Mouse (Mus musculus): Measurements from ENCODE around the gene Olfr457. TPM values are rescaled to one million over a fixed set of nuclear protein-coding genes. Genes with fewer than 3 reads are reported as not detected.
"Not testable (repeated sequence)": the region's sequence is repeated elsewhere in the genome, so short reads cannot be mapped to it uniquely, and the experiment has no call there.

Olfr457 gene
- not detected for total RNA-seq (2018; cell fraction: chromatin; rRNA removed)
- not detected for total RNA-seq (2018; cell fraction: cytosol; rRNA removed)
- not detected for total RNA-seq (2018; cell fraction: nucleus; rRNA removed)
- polyA plus RNA-seq (2018): not detected in 3 replicates

- no peak within 1 kb of the TSS for H3K4me3 ChIP-seq (ENCODE audit: inconsistent target)
- no peaks in the 10 kb centered on the region for H3K79me2 ChIP-seq (ENCODE audit: inconsistent target)
- H3K27ac ChIP-seq: no peak within 1 kb of the TSS
- WGBS (ENCODE audit: missing documents): 100% methylated on average over 1 of the region's 1 CpGs
- H3K36me3 ChIP-seq (ENCODE audit: inconsistent target): no peaks in the 10 kb centered on the region
Observed at GRCm38 (mm10) chr6:42476235-42476634, at the start of gene Olfr457. Olfr457 (minus strand) TSS chr6:42476335.

- H3K4me3 ChIP-seq (ENCODE audit: inconsistent target): no peak overlapping the region
- no peaks in the 10 kb centered on the region for H3K36me3 ChIP-seq (ENCODE audit: inconsistent target)
- H3K79me2 ChIP-seq (ENCODE audit: inconsistent target): no peaks in the 10 kb centered on the region
- 93% methylated on average over 1 of the region's 1 CpGs for WGBS (ENCODE audit: missing documents)
- H3K27ac ChIP-seq: no peak overlapping the region
Observed at GRCm38 (mm10) chr6:42513461-42513860, 37.3 kb upstream of the Olfr457 start.

DNA sequence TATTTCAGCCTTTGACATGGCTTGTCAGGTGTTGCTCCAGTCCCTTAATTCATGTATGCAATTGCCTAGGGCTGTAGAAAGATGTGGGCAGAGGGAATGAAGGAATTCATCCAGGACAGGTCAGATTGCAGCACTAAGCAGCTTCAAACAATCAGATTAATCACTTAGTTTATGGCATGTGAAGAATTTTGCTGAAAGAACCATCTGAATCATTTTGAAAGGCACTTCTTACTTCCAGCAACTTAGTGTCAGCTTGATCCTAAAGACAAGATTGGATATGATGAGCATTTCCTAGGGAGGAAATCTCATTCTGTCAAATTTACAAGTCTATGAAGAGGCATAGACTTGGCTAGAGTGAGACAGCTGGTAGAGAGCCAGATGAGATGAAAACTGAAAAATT lies 33.2 kb upstream of the Olfr457 start:
- Histone ChIP-seq H3K27ac (no peak overlapping the region), H3K4me3 (ENCODE audit: inconsistent target) (no peak overlapping the region), H3K36me3 (ENCODE audit: inconsistent target) (no peaks in the 10 kb centered on the region), H3K79me2 (ENCODE audit: inconsistent target) (no peaks in the 10 kb centered on the region)

GRCm38 (mm10) chr6:42503478-42503877 lies 27.3 kb upstream of the Olfr457 start:
- H3K36me3 ChIP-seq (ENCODE audit: inconsistent target): no peaks in the 10 kb centered on the region
- no peak overlapping the region for H3K27ac ChIP-seq
- no peak overlapping the region for H3K4me3 ChIP-seq (ENCODE audit: inconsistent target)
- no peaks in the 10 kb centered on the region for H3K79me2 ChIP-seq (ENCODE audit: inconsistent target)
- WGBS (ENCODE audit: missing documents): 90% methylated on average over 2 of the region's 2 CpGs

GRCm38 (mm10) chr6:42489731-42490130 lies 13.6 kb upstream of the Olfr457 start:
- no peak overlapping the region for H3K4me3 ChIP-seq (ENCODE audit: inconsistent target)
- H3K79me2 ChIP-seq (ENCODE audit: inconsistent target): no peaks in the 10 kb centered on the region
- H3K36me3 ChIP-seq (ENCODE audit: inconsistent target): no peaks in the 10 kb centered on the region
- H3K27ac ChIP-seq: no peak overlapping the region
- 100% methylated on average over 1 of the region's 1 CpGs for WGBS (ENCODE audit: missing documents)

GRCm38 (mm10) chr6:42487114-42487513 lies 11.0 kb upstream of the Olfr457 start, which contains the start of gene Olfr456:
Olfr456 (minus strand) TSS chr6:42487214.
- 91% methylated on average over 1 of the region's 1 CpGs for WGBS (ENCODE audit: missing documents)
- Histone ChIP-seq H3K36me3 (ENCODE audit: inconsistent target) (no peaks in the 10 kb centered on the region), H3K27ac (no peak within 1 kb of the TSS)

GRCm38 (mm10) chr6:42484633-42485032 lies 8.5 kb upstream of the Olfr457 start:
- H3K27ac ChIP-seq: no peak overlapping the region
- no peaks in the 10 kb centered on the region for H3K36me3 ChIP-seq (ENCODE audit: inconsistent target)
- H3K4me3 ChIP-seq (ENCODE audit: inconsistent target): no peak overlapping the region
- no peaks in the 10 kb centered on the region for H3K79me2 ChIP-seq (ENCODE audit: inconsistent target)

More at GRCm38 (mm10) chr6:42487114-42487513, 11.0 kb upstream of the Olfr457 start, which contains the start of gene Olfr456:
- Histone ChIP-seq H3K4me3 (ENCODE audit: inconsistent target) (no peak within 1 kb of the TSS), H3K79me2 (ENCODE audit: inconsistent target) (no peaks in the 10 kb centered on the region)

- not testable (repeated sequence) for H3K27ac ChIP-seq; H3K4me3 ChIP-seq (ENCODE audit: inconsistent target); H3K36me3 ChIP-seq (ENCODE audit: inconsistent target); H3K79me2 ChIP-seq (ENCODE audit: inconsistent target)
- WGBS (ENCODE audit: missing documents): 88% methylated on average over 4 of the region's 4 CpGs
Observed at GRCm38 (mm10) chr6:42471298-42471697, 4.8 kb downstream of the Olfr457 start.

- no peaks in the 10 kb centered on the region for H3K36me3 ChIP-seq (ENCODE audit: inconsistent target)
- no peaks in the 10 kb centered on the region for H3K79me2 ChIP-seq (ENCODE audit: inconsistent target)
- 88% methylated on average over 4 of the region's 4 CpGs for WGBS (ENCODE audit: missing documents)
- no peak overlapping the region for H3K27ac ChIP-seq
- H3K4me3 ChIP-seq (ENCODE audit: inconsistent target): no peak overlapping the region
Observed at GRCm38 (mm10) chr6:42470542-42470941, 5.6 kb downstream of the Olfr457 start.

GRCm38 (mm10) chr6:42465096-42465495 lies 11.0 kb downstream of the Olfr457 start, which contains the start of gene Olfr458:
Olfr458 (minus strand) TSS chr6:42465196.
- H3K4me3 ChIP-seq (ENCODE audit: inconsistent target): no peak within 1 kb of the TSS
- no peaks in the 10 kb centered on the region for H3K36me3 ChIP-seq (ENCODE audit: inconsistent target)
- 100% methylated on average over 1 of the region's 1 CpGs for WGBS (ENCODE audit: missing documents)
- H3K27ac ChIP-seq: no peak within 1 kb of the TSS
- no peaks in the 10 kb centered on the region for H3K79me2 ChIP-seq (ENCODE audit: inconsistent target)

- Histone ChIP-seq H3K27ac (no peak overlapping the region), H3K4me3 (ENCODE audit: inconsistent target) (no peak overlapping the region), H3K79me2 (ENCODE audit: inconsistent target) (no peaks in the 10 kb centered on the region), H3K36me3 (ENCODE audit: inconsistent target) (no peaks in the 10 kb centered on the region)
- WGBS (ENCODE audit: missing documents): 90% methylated on average over 2 of the region's 2 CpGs
Observed at GRCm38 (mm10) chr6:42447381-42447780, 28.8 kb downstream of the Olfr457 start.

DNA sequence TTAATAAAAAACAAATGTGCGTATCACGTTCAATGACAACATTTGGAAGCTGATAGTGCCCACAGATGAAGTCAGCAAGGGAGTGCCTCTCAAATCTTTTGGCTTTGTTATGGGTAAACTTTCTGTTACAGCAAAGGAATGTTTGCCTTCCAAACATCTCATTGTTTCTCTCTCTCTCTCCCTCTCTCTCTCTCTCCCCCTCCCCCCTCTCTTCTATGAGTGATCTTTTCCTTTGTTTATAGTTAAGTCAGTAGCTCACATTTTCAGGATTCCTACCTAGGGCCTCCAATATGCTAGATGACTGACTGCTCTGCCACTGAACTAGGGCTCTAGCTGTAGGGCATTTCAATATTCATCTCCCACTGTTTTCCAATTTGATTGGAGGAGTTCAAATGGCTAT lies 31.6 kb downstream of the Olfr457 start:
- Histone ChIP-seq H3K36me3 (ENCODE audit: inconsistent target) (no peaks in the 10 kb centered on the region), H3K27ac (no peak overlapping the region), H3K4me3 (ENCODE audit: inconsistent target) (no peak overlapping the region), H3K79me2 (ENCODE audit: inconsistent target) (no peaks in the 10 kb centered on the region)
- WGBS (ENCODE audit: missing documents): 93% methylated on average over 2 of the region's 2 CpGs

DNA sequence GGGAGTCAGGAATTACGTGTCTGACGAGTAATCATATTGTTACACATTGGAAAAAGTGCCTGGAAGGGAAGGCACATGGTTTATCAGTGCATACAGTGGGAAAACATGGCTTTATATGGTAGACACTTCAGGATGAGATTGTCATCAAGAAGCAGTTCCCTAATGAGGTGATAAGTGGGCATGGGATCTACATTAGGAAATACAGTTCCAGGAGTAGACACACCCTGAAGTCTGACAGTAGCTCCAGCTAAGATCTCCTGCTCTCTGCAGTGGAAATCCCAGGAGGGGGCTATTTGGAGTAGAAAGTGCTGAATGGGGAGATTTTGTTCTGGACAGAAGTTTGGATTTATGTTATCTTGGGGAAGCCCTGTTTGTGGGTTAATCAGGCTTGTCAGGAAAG lies 34.7 kb downstream of the Olfr457 start:
- H3K36me3 ChIP-seq (ENCODE audit: inconsistent target): no peaks in the 10 kb centered on the region
- WGBS (ENCODE audit: missing documents): 100% methylated on average over 2 of the region's 2 CpGs
- no peak overlapping the region for H3K27ac ChIP-seq
- H3K4me3 ChIP-seq (ENCODE audit: inconsistent target): no peak overlapping the region
- no peaks in the 10 kb centered on the region for H3K79me2 ChIP-seq (ENCODE audit: inconsistent target)

DNA sequence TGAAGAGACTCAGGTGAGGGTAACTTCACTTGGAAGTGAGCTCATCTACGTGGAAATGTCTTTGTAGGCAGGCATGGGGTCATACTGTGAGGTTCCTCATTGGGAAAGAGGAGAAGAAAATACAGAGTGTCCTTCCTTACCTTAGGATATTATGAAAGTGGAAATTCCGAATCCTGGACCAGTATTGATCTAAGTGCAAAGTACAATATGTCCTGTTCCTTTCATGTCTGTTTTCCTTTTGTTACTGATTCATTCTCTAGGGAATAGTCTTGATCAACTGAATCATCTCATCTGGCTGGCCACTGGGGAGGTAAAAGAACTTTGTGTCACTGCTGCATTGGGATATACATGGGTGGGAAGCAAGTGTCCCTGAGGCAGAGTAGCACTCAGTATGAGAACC lies 40.6 kb downstream of the Olfr457 start:
- Histone ChIP-seq H3K79me2 (ENCODE audit: inconsistent target) (no peaks in the 10 kb centered on the region), H3K4me3 (ENCODE audit: inconsistent target) (no peak overlapping the region), H3K36me3 (ENCODE audit: inconsistent target) (no peaks in the 10 kb centered on the region), H3K27ac (no peak overlapping the region)
- WGBS (ENCODE audit: missing documents): 83% methylated on average over 2 of the region's 2 CpGs

DNA sequence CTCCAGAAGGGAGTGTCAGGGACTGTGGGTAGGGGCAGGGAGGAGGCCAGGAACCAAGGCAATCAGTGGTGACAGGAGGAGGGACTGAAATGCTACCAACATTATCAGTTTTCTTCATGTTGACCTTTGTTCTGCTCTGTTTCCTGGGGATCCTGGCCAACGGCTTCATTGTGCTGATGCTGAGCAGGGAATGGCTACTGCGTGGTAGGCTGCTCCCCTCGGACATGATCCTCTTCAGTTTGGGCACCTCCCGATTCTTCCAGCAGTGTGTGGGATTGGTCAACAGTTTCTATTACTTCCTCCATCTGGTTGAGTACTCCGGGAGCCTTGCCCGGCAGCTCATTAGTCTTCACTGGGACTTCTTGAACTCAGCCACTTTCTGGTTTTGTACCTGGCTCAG lies 41.7 kb downstream of the Olfr457 start, which contains the start of gene Tas2r126:
Gene Tas2r126 (plus strand): TSS at position 90 of the 400 bp plus-strand sequence.
- H3K4me3 ChIP-seq (ENCODE audit: inconsistent target): no peak within 1 kb of the TSS
- 74% methylated on average over 6 of the region's 6 CpGs for WGBS (ENCODE audit: missing documents)
- no peaks in the 10 kb centered on the region for H3K79me2 ChIP-seq (ENCODE audit: inconsistent target)
- H3K27ac ChIP-seq: no peak within 1 kb of the TSS
- no peaks in the 10 kb centered on the region for H3K36me3 ChIP-seq (ENCODE audit: inconsistent target)

DNA sequence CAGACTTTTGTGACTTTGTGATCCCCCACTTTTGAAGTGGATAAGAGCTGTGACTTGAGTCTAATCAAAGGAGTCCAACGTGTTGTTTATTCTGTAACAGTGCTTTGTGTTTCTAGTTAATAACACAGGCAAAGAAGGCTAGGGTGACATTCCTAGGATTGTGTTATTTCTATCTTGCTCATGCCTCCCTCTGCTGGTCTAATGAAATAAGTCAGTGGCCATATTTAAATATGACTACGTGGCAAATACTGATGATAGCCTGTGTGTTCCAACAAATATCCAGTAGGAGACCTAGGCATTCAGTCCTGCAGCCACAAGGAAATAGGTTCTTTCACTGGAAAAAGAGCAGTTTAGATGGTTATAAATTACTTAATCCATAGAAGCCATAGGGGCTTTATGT lies 42.6 kb downstream of the Olfr457 start:
- Histone ChIP-seq H3K4me3 (ENCODE audit: inconsistent target) (no peak overlapping the region), H3K27ac (no peak overlapping the region), H3K36me3 (ENCODE audit: inconsistent target) (no peaks in the 10 kb centered on the region), H3K79me2 (ENCODE audit: inconsistent target) (no peaks in the 10 kb centered on the region)
- 24% methylated on average over 2 of the region's 2 CpGs for WGBS (ENCODE audit: missing documents)

Measured in macrophage (primary cell).